Mouse (Mus musculus) lung, embryonic 15.5 days (tissue): ENCODE measurements around the gene Mospd1. TPM values are rescaled to one million over a fixed set of nuclear protein-coding genes. Genes with fewer than 3 reads are reported as not detected.

Experiments used
- ATAC-seq: fragments of 200-750 bp; cut with Nextera tagmentation; 2 replicates; pipeline ENCODE4 v1.8.0; 2017; ENCODE audit warnings: moderate number of reproducible peaks, borderline replicate concordance; ENCODE audit not compliant: low FRiP score, low TSS enrichment; ENCODE audit errors: extremely low read depth
- H3K27ac ChIP-seq: fragments of 300-500 bp; sonication (generic); 2 replicates; pipeline ENCODE4 v1.5.1; 2015; ENCODE audit warnings: moderate library complexity, mild to moderate bottlenecking, inconsistent platforms
- H3K27me3 ChIP-seq: fragments of 300-500 bp; sonication (generic); 2 replicates; pipeline ENCODE4 v1.6.1; 2015; ENCODE audit warnings: inconsistent platforms
- H3K36me3 ChIP-seq: fragments of 300-500 bp; sonication (generic); 2 replicates; pipeline ENCODE4 v1.6.1; 2015; ENCODE audit warnings: inconsistent platforms
- H3K4me1 ChIP-seq: fragments of 300-500 bp; sonication (generic); 2 replicates; pipeline ENCODE4 v1.6.1; 2015; ENCODE audit warnings: inconsistent platforms
- H3K4me2 ChIP-seq: fragments of 300-500 bp; sonication (generic); 2 replicates; pipeline ENCODE4 v1.6.1; 2015; ENCODE audit warnings: inconsistent platforms, mild to moderate bottlenecking, moderate library complexity
- H3K4me3 ChIP-seq: fragments of 300-500 bp; sonication (generic); 2 replicates; pipeline ENCODE4 v1.5.1; 2015; ENCODE audit warnings: mild to moderate bottlenecking, inconsistent platforms
- H3K9ac ChIP-seq: fragments of 300-500 bp; sonication (generic); 2 replicates; pipeline ENCODE4 v1.6.1; 2015; ENCODE audit warnings: inconsistent platforms
- H3K9me3 ChIP-seq: fragments of 300-500 bp; sonication (generic); 2 replicates; pipeline ENCODE4 v1.6.1; 2016; ENCODE audit warnings: inconsistent platforms
- WGBS: fragments of 180-500 bp; shearing (Covaris S2); methylation state at CpG from one replicate; pipeline ENCODE4 v1.1.7; 2015; 5-methylcytosine and 5-hydroxymethylcytosine counted together
- polyA plus RNA-seq: library from polyadenylated mRNA; unstranded; fragments of >200 nt; fragmentation: Nextera tagmentation; extraction: Ambion mirVana; gene quantifications from 2 replicates; pipeline ENCODE4 v1.2.1, GENCODE M21; 2015

The Mospd1 gene
- 40.7 and 45.3 TPM in 2 replicates for polyA plus RNA-seq

DNA sequence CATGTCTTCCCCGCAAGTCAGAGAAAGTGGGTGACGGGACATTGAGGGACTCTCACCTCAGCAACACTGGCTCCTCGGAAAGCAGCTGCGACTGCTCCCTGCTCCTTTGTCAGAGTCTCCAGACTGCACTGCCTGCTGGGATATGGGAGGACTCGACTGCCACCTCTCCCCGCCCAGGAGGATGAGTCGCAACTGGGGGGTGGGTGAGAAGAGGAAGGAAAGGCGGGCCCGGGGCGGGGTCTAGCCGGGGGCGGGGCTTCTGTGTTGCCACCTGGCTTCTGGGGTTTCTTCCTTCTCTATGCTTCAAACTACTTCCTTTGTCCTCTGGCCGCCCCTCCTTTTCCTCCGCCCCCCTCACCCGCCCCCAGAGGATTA is at the start of gene Mospd1:
Gene Mospd1, minus strand, starts transcription at position 137 of the 375 bp plus-strand sequence.
- no peaks in the 10 kb centered on the region for H3K36me3 ChIP-seq
- no peaks in the 10 kb centered on the region for H3K27me3 ChIP-seq
- ATAC-seq: peak; percentile 97
- WGBS: 24% methylated on average over 7 of the region's 15 CpGs
- peak within 1 kb of the TSS; percentile 63 for H3K9ac ChIP-seq
- H3K27ac ChIP-seq: peak within 1 kb of the TSS; percentile 78
- peak within 1 kb of the TSS; percentile 62 for H3K4me2 ChIP-seq
- no peaks in the 10 kb centered on the region; the same call in 1 of the 2 replicates for H3K4me1 ChIP-seq
- no peaks in the 10 kb centered on the region for H3K9me3 ChIP-seq
- H3K4me3 ChIP-seq: peak within 1 kb of the TSS; percentile 58

DNA sequence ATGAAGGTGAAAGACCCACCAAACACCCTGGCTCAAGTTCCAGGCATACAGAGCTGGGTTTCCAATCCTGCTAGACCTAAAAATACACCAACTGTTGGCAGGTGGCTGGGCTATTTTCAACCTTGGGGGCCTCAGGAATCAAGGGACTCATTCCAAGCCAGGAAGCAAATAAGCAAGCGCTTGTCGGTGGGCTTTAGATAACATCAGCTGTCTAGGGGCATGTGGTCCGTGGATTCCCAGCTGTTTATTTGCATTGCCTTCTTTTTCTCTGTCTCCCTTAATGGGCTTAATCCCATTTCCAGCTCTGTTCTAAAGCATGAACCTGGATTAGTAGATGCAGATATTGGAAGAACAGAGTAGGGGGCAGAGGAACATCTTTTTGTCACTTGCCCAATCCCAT is 16.1 kb upstream of the Mospd1 start:
- no peak overlapping the region for H3K4me3 ChIP-seq
- no peaks in the 10 kb centered on the region for H3K27me3 ChIP-seq
- no peaks in the 10 kb centered on the region for H3K4me1 ChIP-seq
- H3K27ac ChIP-seq: no peak overlapping the region
- H3K36me3 ChIP-seq: no peaks in the 10 kb centered on the region
- no peak for ATAC-seq
- no peaks in the 10 kb centered on the region for H3K9me3 ChIP-seq
- no peak overlapping the region for H3K9ac ChIP-seq
- 45% methylated on average over 3 of the region's 3 CpGs for WGBS
- no peak overlapping the region for H3K4me2 ChIP-seq

DNA sequence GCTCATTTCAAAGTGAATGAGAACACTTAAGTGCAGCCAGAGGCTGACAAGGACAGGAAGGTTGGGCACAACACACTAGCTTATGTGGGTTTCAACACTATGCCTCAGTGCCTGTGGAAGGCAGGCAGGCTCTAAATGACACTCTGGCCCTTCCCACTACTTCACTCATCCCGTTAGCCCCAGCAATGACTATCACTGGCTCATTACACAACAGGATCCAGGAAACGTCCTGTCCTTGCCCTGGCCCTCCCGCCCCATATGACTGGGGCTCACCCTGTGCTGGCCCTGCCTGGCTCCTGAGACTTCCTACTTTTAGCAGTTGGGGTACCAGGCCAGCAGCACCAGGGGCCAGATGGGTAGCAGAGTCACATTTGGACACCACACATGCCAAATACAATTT is 12.8 kb upstream of the Mospd1 start:
- Histone ChIP-seq H3K36me3 (no peaks in the 10 kb centered on the region), H3K4me3 (no peak overlapping the region), H3K9me3 (no peaks in the 10 kb centered on the region), H3K27ac (no peak overlapping the region), H3K4me2 (no peak overlapping the region), H3K27me3 (no peaks in the 10 kb centered on the region), H3K9ac (no peak overlapping the region), H3K4me1 (no peaks in the 10 kb centered on the region)
- no peak for ATAC-seq
- WGBS: 22% methylated on average over 3 of the region's 3 CpGs

DNA sequence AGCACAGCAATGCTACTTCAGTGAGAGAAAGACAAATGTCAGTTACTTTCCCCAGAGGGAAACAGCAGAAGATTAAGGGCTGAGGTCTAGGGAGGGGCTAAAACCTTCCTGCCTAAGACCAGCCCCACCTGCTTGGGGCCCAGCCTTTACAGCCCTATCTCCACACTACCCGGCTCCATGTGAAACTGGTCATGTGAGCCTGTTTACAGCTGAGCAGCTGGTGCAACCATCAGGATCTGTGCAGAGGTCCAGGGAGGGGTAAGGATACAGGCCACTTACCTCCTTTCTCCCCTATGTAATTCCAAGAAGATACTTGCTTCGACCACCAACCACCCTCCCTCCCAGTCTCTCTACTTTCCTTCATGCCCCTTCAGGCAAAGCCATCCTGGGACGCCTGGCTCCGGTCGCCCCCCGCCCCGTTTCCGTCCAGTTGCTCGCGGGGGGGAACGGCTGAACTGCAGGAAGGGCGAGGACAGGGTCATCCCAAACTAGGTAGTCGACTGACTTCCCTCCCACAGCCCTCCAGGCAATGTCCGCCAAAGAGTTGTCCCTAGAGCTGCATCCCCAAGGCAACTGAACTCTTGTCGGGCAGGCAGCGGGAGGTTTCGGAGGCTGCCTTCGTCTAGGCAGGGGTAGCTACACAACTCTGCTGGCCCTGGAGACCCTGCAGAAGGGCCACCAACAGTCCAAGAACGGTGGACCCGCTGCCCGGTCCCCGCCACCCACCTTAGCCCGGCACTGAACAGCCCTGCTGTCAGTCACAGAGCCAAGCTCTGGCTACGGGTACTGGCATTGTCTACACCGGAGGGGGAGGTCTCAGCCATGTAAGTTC is 552 bp downstream of the Mospd1 start:
- Histone ChIP-seq H3K9me3 (no peaks in the 10 kb centered on the region), H3K36me3 (no peaks in the 10 kb centered on the region), H3K9ac (peak overlapping the region; percentile 63), H3K27me3 (no peaks in the 10 kb centered on the region), H3K4me2 (peak overlapping the region; percentile 62), H3K4me1 (no peaks in the 10 kb centered on the region; the same call in 1 of the 2 replicates), H3K27ac (peak overlapping the region; percentile 78), H3K4me3 (peak overlapping the region; percentile 58)
- WGBS: 17% methylated on average over 25 of the region's 25 CpGs
- ATAC-seq: peak; percentile 63

DNA sequence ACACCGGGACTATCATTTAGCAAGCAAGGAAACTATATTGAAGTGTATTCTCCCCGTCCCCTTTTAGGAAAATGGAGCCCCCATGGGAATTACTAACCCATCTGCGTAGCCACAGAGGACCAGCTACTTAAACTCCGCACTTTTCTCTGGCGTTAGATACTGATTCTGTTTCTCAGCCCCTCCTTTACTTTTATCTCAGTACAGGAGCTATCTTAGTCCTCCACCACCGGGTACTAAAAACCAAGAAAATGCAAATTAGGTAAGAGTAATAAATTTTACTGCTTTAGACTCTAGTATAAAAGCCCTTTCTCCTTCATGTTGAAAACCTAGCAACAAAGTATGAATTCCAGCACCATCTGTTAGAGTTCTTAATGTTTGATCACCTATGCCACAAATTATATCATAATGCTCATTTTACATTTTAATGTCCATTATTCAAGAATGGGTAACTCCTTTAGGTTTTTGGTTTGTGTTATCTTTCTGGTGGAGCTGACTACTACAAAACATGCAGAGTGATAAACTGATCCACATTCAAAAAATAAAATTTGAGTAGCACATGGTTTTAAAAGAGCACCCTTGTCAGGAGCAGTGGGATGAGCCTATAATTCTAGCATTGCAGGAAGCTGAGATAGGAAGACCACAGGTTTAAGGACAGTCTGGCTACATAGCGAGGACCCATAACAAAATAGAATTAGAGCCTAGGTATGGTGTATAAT is 5.5 kb downstream of the Mospd1 start:
- Histone ChIP-seq H3K9ac (no peak overlapping the region), H3K9me3 (no peaks in the 10 kb centered on the region), H3K36me3 (no peaks in the 10 kb centered on the region), H3K4me1 (no peaks in the 10 kb centered on the region; the same call in 1 of the 2 replicates), H3K4me2 (no peak overlapping the region), H3K27me3 (no peaks in the 10 kb centered on the region), H3K27ac (no peak overlapping the region), H3K4me3 (no peak overlapping the region)
- ATAC-seq: no peak
- WGBS: 80% methylated on average over 7 of the region's 7 CpGs

DNA sequence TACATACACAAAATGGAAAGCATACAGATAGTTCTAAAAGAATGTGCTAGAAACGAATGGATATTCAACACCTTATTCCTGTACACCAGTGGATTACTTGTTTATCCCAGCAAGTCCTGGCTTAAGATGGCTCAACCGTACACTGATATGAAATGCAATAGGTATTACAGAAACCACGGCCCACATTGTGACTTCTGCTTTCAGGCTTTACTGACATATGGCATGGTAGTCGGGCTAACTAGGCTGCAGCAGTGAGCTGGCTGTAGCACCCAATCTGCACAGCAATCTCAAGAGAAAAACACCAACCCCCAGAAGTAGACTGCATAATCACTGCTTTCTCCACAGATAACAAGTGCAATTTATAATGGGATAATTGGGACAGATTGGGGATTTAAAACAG is 21.9 kb downstream of the Mospd1 start:
- Histone ChIP-seq H3K4me3 (no peak overlapping the region), H3K9ac (no peak overlapping the region), H3K4me2 (no peak overlapping the region), H3K9me3 (no peaks in the 10 kb centered on the region), H3K4me1 (no peaks in the 10 kb centered on the region), H3K27me3 (no peaks in the 10 kb centered on the region), H3K27ac (no peak overlapping the region), H3K36me3 (0 out of 2 replicates have a peak, but pooled peaks cover 7% of the 10 kb centered on the region)
- 87% methylated on average over 4 of the region's 4 CpGs for WGBS
- no peak for ATAC-seq

DNA sequence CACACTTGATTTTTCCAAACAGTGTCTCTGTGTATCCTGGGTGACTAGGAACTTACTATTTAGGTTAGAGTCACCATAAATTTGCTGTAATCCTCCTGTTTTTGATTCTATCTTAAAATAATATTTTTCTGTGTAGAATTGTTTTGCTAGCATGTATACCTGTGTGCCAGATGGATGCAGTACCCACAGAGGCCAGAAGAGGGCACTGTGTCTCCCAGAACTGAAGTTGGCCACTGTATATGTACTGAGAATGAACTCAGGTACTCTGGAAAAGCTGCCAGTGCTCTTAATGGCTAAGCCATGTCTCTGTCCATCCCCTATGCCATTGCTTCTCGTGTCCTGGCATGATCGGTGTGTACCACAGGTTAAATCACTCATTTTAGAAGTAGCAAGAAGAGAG is 28.8 kb downstream of the Mospd1 start:
- 68% methylated on average over 2 of the region's 2 CpGs for WGBS
- H3K27ac ChIP-seq: no peak overlapping the region
- ATAC-seq: no peak
- no peaks in the 10 kb centered on the region for H3K27me3 ChIP-seq
- H3K9me3 ChIP-seq: no peaks in the 10 kb centered on the region
- no peaks in the 10 kb centered on the region for H3K4me1 ChIP-seq
- no peaks in the 10 kb centered on the region for H3K36me3 ChIP-seq
- H3K9ac ChIP-seq: no peak overlapping the region
- no peak overlapping the region for H3K4me2 ChIP-seq
- no peak overlapping the region for H3K4me3 ChIP-seq

DNA sequence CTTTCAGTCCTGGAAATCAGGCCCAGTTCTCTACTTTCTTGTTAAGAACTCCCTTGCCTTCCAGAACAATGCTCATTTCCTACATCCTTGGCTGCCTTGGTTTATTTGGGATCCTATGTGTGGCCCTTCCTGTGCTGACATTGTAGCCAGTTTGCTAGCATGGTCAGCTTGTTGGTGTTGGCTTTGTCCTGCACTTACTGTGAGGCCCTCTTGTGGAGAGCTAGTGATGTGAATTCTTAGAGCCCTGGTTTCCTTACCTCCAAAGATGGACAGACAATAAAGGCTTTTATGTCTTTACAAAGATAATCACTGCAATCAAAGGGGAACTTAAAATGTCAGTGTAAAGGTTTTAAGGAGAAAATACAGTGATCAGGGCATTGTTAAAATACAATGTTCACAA is 32.9 kb downstream of the Mospd1 start:
- no peak overlapping the region for H3K4me2 ChIP-seq
- H3K9me3 ChIP-seq: no peaks in the 10 kb centered on the region
- no peaks in the 10 kb centered on the region for H3K36me3 ChIP-seq
- no peak overlapping the region for H3K4me3 ChIP-seq
- H3K4me1 ChIP-seq: no peaks in the 10 kb centered on the region
- H3K9ac ChIP-seq: no peak overlapping the region
- no peak overlapping the region for H3K27ac ChIP-seq
- no peaks in the 10 kb centered on the region for H3K27me3 ChIP-seq
- no peak for ATAC-seq

DNA sequence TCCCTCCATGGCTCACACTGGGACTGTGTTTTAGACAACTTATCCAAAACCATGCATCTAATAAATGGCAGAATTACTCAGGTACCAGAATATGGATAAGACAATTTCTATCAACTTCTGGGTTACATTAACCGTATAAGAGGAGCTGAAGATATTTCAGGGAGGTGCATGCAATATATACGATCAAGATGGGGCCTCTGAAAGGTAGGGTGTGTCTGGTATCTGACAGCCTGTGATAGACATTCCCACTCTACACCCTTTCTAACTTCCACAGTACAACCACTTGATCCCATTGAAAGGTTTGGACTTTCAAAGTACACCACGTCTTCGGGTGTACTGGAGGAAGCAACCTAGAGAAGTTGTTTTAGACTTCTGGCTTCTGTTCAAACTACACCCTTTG is 39.9 kb downstream of the Mospd1 start:
- Histone ChIP-seq H3K4me1 (no peaks in the 10 kb centered on the region), H3K4me3 (no peak overlapping the region), H3K27ac (no peak overlapping the region), H3K27me3 (no peaks in the 10 kb centered on the region), H3K4me2 (no peak overlapping the region), H3K9me3 (no peaks in the 10 kb centered on the region), H3K36me3 (no peaks in the 10 kb centered on the region), H3K9ac (no peak overlapping the region)
- 79% methylated on average over 4 of the region's 4 CpGs for WGBS
- ATAC-seq: no peak

DNA sequence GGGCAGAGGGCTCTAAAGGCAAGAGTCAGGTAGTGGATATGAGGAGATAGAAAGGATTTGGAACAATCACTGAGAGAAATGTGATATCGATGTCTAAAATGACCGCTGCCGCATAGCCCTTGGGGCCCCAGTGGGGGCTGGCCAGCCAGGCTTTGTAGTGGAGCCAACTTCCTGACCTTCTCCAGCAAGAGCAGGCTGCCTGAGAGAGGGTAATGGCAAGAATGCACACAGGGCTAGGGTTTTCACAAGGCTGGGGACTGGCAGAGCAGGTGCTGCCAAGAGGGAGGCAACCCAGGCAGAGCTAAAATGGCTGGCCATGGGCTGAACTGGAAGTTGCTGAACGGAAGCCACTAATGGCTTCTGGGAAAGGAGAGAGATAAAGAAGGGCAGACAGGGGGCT is 49.2 kb downstream of the Mospd1 start:
- Histone ChIP-seq H3K27me3 (no peaks in the 10 kb centered on the region), H3K36me3 (no peaks in the 10 kb centered on the region), H3K27ac (no peak overlapping the region), H3K4me1 (peaks cover 6% of the 10 kb centered on the region), H3K9ac (no peak overlapping the region), H3K9me3 (no peaks in the 10 kb centered on the region), H3K4me3 (no peak overlapping the region), H3K4me2 (no peak overlapping the region)
- WGBS: 56% methylated on average over 4 of the region's 4 CpGs
- ATAC-seq: no peak

DNA sequence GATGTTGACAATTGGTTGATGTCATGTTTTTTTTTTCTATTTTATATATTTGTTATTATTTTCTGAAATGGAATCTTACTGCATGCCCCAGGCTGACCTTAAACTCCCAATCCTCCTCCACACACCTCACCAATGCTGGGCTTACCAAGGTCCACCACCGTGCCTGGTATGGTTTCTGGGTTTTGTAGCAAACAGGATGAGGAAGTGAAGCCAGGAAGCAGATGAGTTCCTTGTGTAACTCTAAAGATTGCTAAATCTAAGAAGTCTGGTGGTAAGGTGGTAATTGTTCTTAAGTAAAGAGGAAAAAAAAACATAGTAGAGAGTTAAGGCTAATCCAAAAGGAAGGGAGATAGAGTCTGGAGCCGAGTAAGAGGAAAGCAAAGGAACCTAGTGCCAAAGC is 49.7 kb downstream of the Mospd1 start:
- WGBS: 59% methylated on average over 2 of the region's 2 CpGs
- peaks cover 6% of the 10 kb centered on the region for H3K4me1 ChIP-seq
- H3K27ac ChIP-seq: no peak overlapping the region
- no peak overlapping the region for H3K4me3 ChIP-seq
- ATAC-seq: no peak
- no peaks in the 10 kb centered on the region for H3K36me3 ChIP-seq
- H3K27me3 ChIP-seq: no peaks in the 10 kb centered on the region
- no peaks in the 10 kb centered on the region for H3K9me3 ChIP-seq
- H3K4me2 ChIP-seq: no peak overlapping the region
- H3K9ac ChIP-seq: no peak overlapping the region
